Mouse (Mus musculus): Measurements from ENCODE around the gene Exoc3l4.

- TF ChIP-seq CTCF (IDR thresholded peaks at IDR 0.05; ENCODE audit: low read depth, low read length) (no peak), TAL1 (conservative IDR thresholded peaks at IDR 0.05; ENCODE audit: low read depth, low read length) (no peak), POLR2AphosphoS5 (IDR thresholded peaks at IDR 0.05; ENCODE audit: insufficient replicate concordance, low read depth, low read length) (no peak)
Measured at GRCm38 (mm10) chr12:111396997-111397396, 19.8 kb upstream of the Exoc3l4 start.
